Mouse (Mus musculus): Measurements from ENCODE around the gene Lrmda. TPM values are rescaled to one million over a fixed set of nuclear protein-coding genes. Genes with fewer than 3 reads are reported as not detected.

Lrmda gene
- polyA plus RNA-seq, 1 experiment, result not detected

DNA sequence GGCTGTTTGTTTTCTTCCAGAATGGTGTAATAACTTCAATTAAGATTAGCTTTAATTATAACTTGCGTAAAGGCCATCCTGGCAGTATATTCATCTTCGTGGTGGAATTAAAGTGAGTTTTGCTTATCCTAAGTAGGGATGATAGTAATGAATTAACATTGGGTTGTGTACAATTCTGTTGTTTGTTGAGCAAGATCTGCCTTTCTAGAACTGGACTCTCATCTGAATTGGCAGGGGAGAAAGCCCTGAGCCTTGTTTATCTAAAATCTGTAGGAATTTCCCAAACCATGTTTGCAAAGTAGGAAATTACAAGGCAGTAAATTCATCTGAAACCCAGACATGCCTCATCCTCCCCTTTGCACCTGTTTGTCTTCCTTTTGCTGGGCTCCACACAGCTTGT, 1038.5 kb downstream of the Lrmda start:
- H3K4me3 ChIP-seq (ENCODE audit: insufficient read depth, low read length), result no peak overlapping the region
- H3K27ac ChIP-seq (ENCODE audit: insufficient read depth, low read length), result no peak overlapping the region
- TF ChIP-seq CTCF (IDR thresholded peaks at IDR 0.05; ENCODE audit: borderline replicate concordance, insufficient read depth, low read length) (no peak), POLR2A (IDR thresholded peaks at IDR 0.05; ENCODE audit: low read depth, low read length) (no peak)
- H3K4me1 ChIP-seq (ENCODE audit: control insufficient read depth, insufficient read depth, low read length), result 0 out of 2 replicates have a peak, but pooled peaks cover 2% of the 10 kb centered on the region

DNA sequence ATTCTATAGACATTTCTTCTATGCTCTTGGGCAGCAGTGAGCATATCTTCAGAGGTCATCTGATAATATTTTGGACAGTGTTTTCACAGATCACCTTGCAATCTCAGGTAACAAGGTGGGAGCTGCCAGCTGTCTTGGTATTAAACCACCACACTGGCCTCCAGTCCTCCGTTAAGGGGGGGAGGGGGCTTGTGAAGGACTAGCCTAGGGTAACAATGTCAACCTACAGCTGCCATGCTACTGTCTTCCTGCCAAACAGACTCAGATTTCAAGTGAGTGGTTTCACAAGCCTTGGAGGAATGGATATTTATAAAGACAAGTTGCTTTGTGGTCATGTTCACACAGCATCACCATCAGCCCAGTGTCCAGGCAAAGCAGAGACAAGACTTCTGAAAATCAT, 1059.2 kb downstream of the Lrmda start:
- H3K4me3 ChIP-seq (ENCODE audit: insufficient read depth, low read length), result no peak overlapping the region
- TF ChIP-seq POLR2A (IDR thresholded peaks at IDR 0.05; ENCODE audit: low read depth, low read length) (no peak), CTCF (IDR thresholded peaks at IDR 0.05; ENCODE audit: borderline replicate concordance, insufficient read depth, low read length) (no peak)

DNA sequence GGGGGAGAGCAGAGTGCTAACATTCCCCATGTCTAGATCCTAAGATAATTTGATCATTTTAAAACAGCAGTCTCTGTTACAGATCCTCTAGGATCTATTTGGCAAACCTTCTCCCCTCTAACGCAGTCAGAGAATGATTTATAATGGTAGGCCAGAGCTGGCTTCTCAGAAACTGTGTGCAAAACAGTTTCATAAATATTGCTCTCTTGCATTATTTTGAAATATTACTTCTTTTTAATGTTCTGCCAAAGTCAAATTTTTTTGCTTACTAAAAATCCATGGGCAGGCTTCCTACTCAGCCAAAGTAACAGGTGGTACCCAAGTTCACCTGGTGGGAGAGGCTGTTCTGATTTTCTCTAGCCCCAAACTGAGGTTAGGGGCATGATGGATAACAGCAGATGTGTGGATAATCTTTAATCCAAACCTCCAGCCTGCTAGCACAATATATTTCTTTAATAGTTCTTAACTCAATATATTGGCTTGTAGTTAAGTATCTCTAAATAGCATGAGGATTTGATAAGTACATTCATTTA, 1064.8 kb downstream of the Lrmda start:
- no peak for TF ChIP-seq CTCF (IDR thresholded peaks at IDR 0.05; ENCODE audit: borderline replicate concordance, insufficient read depth, low read length)
- no peak for TF ChIP-seq POLR2A (IDR thresholded peaks at IDR 0.05; ENCODE audit: low read depth, low read length)
- peak overlapping the region; percentile 82 for H3K27ac ChIP-seq (ENCODE audit: insufficient read depth, low read length)
- 0 out of 2 replicates have a peak, but pooled peaks cover 4% of the 10 kb centered on the region for H3K4me1 ChIP-seq (ENCODE audit: control insufficient read depth, insufficient read depth, low read length)
- no peak overlapping the region for H3K4me3 ChIP-seq (ENCODE audit: insufficient read depth, low read length)

More for the DNA sequence above, 1059.2 kb downstream of the Lrmda start:
- Histone ChIP-seq H3K4me1 (ENCODE audit: control insufficient read depth, insufficient read depth, low read length) (0 out of 2 replicates have a peak, but pooled peaks cover 2% of the 10 kb centered on the region), H3K27ac (ENCODE audit: insufficient read depth, low read length) (no peak overlapping the region)

DNA sequence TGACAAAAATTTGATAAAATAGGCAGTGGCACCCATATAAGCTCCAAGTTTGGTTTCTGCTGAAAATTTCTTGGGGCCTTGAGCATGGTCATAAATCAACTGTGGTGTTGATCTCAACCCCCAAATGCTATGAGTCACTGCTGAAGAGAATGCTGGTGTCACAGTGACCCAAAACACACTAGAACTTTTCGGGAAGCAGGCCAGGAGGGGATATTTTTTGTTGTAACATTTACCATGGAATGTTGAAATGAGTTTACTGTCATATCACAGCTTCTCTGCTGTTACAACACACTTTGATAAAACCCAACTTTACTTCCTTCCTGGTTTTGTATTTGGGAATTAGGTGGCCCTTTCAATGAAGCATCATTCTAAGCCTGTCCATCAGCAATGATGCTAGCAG, 1065.3 kb downstream of the Lrmda start:
- H3K4me3 ChIP-seq (ENCODE audit: insufficient read depth, low read length), result no peak overlapping the region
- TF ChIP-seq POLR2A (IDR thresholded peaks at IDR 0.05; ENCODE audit: low read depth, low read length), result no peak
- no peak for TF ChIP-seq CTCF (IDR thresholded peaks at IDR 0.05; ENCODE audit: borderline replicate concordance, insufficient read depth, low read length)
- H3K27ac ChIP-seq (ENCODE audit: insufficient read depth, low read length), result no peak overlapping the region; the same call in 1 of the 2 replicates
- 0 out of 2 replicates have a peak, but pooled peaks cover 4% of the 10 kb centered on the region for H3K4me1 ChIP-seq (ENCODE audit: control insufficient read depth, insufficient read depth, low read length)

DNA sequence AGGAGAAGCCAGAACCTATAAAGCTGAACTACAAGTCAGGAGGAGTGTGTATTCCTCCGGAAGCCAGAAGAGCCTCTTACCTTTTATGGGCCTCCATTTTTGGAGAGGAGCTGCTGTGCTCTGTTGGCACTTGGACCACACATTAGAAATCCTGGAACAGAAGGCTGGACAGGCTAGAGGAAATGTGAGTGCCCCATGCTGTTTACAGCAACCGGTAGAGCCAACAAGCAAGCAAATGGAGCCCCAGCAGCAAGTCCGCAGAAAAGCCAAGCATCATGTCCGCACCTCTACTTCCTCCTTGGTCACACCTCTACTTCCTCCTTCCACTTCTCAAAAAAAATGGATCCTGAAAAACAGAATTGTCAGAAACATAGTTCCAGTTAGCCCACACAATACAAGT, 1073.8 kb downstream of the Lrmda start:
- H3K27ac ChIP-seq (ENCODE audit: insufficient read depth, low read length), result no peak overlapping the region

DNA sequence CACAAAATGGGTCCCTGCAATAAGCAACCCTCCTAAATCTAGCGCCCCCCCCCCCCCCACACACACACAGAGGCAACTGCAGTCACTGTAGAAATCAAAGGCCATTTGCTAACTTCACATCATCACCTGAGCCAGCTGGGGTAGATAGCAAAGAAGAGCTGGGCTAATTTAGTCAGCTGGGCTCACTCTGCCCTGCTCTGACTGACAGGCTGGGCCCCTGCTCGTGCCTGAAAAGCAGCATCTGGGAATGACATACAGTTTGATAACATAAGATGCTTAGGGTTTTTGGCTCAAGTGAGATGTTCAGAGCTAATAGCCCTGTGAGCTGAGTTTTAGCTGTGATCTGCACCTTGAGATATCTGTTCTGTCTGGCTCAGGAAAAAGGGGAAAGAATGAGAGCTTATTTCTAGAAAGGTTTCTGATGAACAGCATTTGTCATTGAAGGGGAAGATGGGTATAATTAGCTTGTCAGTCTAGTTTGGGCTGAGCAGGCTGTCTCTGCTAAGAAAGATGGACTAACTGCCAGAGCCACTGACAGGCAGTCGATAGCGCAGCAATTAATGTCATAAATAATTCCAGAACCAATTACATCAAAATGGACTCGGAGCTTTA, 1075.1 kb downstream of the Lrmda start:
- TF ChIP-seq POLR2A (IDR thresholded peaks at IDR 0.05; ENCODE audit: low read depth, low read length) (no peak), CTCF (IDR thresholded peaks at IDR 0.05; ENCODE audit: borderline replicate concordance, insufficient read depth, low read length) (no peak)
- Histone ChIP-seq H3K4me1 (ENCODE audit: control insufficient read depth, insufficient read depth, low read length) (no peaks in the 10 kb centered on the region), H3K4me3 (ENCODE audit: insufficient read depth, low read length) (no peak overlapping the region), H3K27ac (ENCODE audit: insufficient read depth, low read length) (no peak overlapping the region)

More for the DNA sequence above, 1073.8 kb downstream of the Lrmda start:
- TF ChIP-seq CTCF (IDR thresholded peaks at IDR 0.05; ENCODE audit: borderline replicate concordance, insufficient read depth, low read length) (no peak), POLR2A (IDR thresholded peaks at IDR 0.05; ENCODE audit: low read depth, low read length) (no peak)
- Histone ChIP-seq H3K4me3 (ENCODE audit: insufficient read depth, low read length) (no peak overlapping the region), H3K4me1 (ENCODE audit: control insufficient read depth, insufficient read depth, low read length) (no peaks in the 10 kb centered on the region)

DNA sequence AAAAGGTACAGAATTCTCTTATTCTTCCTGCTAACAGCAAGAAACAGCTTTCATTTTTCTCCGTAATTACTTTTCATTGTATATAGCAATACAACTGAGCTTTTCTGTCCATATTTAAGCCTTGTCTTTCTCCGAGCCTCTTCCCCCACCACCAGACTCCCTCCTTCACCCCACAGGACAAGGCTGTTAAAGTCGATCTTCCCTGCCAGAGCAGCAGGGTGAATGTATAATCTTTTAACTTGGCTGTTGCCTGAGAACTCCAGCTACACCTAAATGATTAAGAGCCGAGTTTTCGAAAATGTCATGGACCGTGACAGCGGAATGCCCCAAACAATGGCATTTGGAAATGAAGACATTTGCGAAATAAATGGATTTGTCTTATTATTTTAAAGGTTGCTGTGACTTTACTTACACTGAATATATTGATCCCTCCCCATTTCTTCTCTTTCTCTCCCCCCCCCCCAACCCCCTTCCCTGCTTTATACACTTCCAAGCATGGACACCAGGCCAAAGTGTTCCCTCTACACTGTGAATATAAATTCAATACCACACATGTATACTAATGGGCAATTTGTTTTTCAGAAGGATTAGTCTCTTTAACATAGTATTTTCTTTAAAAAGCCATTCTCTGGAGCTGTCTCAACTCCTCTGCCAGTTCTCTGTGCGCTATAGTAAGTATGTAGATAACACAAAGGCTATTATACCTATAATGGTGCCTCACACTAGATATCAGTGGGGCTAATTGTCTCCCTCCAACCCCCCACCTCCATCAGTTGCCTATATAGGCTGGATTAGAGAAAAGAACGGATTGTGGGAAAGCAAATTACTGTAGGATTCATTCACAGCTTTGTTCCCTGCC, 1075.9 kb downstream of the Lrmda start:
- H3K27ac ChIP-seq (ENCODE audit: insufficient read depth, low read length), result no peak overlapping the region
- H3K4me1 ChIP-seq (ENCODE audit: control insufficient read depth, insufficient read depth, low read length), result no peaks in the 10 kb centered on the region
- TF ChIP-seq POLR2A (IDR thresholded peaks at IDR 0.05; ENCODE audit: low read depth, low read length), result no peak
- no peak for TF ChIP-seq CTCF (IDR thresholded peaks at IDR 0.05; ENCODE audit: borderline replicate concordance, insufficient read depth, low read length)
- H3K4me3 ChIP-seq (ENCODE audit: insufficient read depth, low read length), result no peak overlapping the region

DNA sequence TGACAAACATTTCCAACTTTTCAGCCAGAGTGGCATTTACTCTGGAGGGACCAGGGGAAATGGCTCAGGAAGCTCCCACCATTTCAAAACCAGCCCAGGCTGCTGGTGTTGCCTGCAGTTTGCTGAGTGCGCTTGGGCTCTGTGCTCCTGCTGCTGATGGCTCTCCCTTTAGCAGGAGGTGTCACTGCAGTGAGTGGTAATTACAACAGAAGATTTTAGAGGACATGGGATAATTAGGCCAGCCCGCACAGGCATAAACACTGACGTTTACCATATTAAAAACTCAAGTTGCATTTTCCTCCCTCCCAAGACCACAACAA, 1076.5 kb downstream of the Lrmda start:
- TF ChIP-seq CTCF (IDR thresholded peaks at IDR 0.05; ENCODE audit: borderline replicate concordance, insufficient read depth, low read length) (no peak), POLR2A (IDR thresholded peaks at IDR 0.05; ENCODE audit: low read depth, low read length) (no peak)
- H3K4me3 ChIP-seq (ENCODE audit: insufficient read depth, low read length), result no peak overlapping the region
- H3K4me1 ChIP-seq (ENCODE audit: control insufficient read depth, insufficient read depth, low read length), result no peaks in the 10 kb centered on the region
- H3K27ac ChIP-seq (ENCODE audit: insufficient read depth, low read length), result no peak overlapping the region

DNA sequence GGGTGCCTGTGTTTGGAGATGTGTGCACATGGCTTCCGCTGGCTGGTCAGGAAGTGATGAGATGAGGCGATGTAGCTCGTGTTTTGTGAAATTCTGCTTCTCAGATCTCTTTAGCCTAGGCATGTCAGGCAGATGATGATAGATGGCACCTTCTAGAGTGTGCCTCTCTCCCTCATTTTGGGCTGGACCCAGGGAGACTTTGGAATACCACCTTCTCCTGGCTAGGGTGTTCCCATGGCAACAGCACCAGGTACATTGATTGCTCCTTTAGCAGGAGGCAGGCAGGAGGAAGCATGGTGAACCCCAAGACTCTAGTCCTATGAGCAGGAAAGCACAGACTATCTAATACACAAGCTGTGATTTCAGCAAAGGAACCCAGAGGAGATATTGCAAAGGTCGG, 1076.9 kb downstream of the Lrmda start:
- TF ChIP-seq POLR2A (IDR thresholded peaks at IDR 0.05; ENCODE audit: low read depth, low read length), result no peak
- no peak for TF ChIP-seq CTCF (IDR thresholded peaks at IDR 0.05; ENCODE audit: borderline replicate concordance, insufficient read depth, low read length)
- Histone ChIP-seq H3K4me3 (ENCODE audit: insufficient read depth, low read length) (no peak overlapping the region), H3K4me1 (ENCODE audit: control insufficient read depth, insufficient read depth, low read length) (no peaks in the 10 kb centered on the region), H3K27ac (ENCODE audit: insufficient read depth, low read length) (no peak overlapping the region)

Other genes with a start within 250 kb of the Lrmda start
- 232 and 288 TPM in 2 replicates for gene Vdac2, start 194.5 kb upstream of the Lrmda start, polyA plus RNA-seq (2011; ENCODE audit: insufficient read length, low read depth, missing spikeins)
- 7.3 and 9.8 TPM in 2 replicates for gene Comtd1, start 170.7 kb upstream of the Lrmda start, polyA plus RNA-seq (2011; ENCODE audit: insufficient read length, low read depth, missing spikeins)
- gene Zfp503, start 30.1 kb upstream of the Lrmda start, polyA plus RNA-seq (2011; ENCODE audit: insufficient read length, low read depth, missing spikeins), result 29.8 and 34.4 TPM in 2 replicates